ENCODE assay signal across 8 mouse cellular contexts in genomic region chr11:118569571-118570062, GRCm38 (mm10).
DNase-seq lines count a peak whose midpoint lies in the region; ATAC-seq and TF ChIP-seq lines count a peak whose summit lies in the region.

No protein-coding gene starts in this region.

- H3K27ac ChIP-seq in forebrain, embryonic 16.5 days (ENCODE audit: low read length), result no peak overlapping the region
- H3K27ac ChIP-seq in limb, embryonic 14.5 days (replicated peaks; ENCODE audit: low read depth, low read length), result no peak overlapping the region

- H3K4me3 ChIP-seq in E14TG2a.4 (replicated peaks; ENCODE audit: low read length), result peak overlapping the region; percentile 84
- peak overlapping the region; percentile 53 for H3K4me3 ChIP-seq in forebrain, embryonic 16.5 days (replicated peaks; ENCODE audit: low read length)
- H3K4me3 ChIP-seq in limb, embryonic 14.5 days (replicated peaks; ENCODE audit: low read length), result peak overlapping the region; percentile 22

- H3K36me3 ChIP-seq in E14TG2a.4 (ENCODE audit: insufficient read depth, low read length), result no peaks in the 10 kb centered on the region
- no peaks in the 10 kb centered on the region for H3K36me3 ChIP-seq in forebrain, embryonic 16.5 days (ENCODE audit: control insufficient read depth, insufficient read depth)
- H3K36me3 ChIP-seq in limb, embryonic 14.5 days (ENCODE audit: control insufficient read depth, insufficient read depth, low read length), result no peaks in the 10 kb centered on the region

- no peak for TF ChIP-seq CTCF in E14TG2a.4 (conservative IDR thresholded peaks at IDR 0.05; ENCODE audit: low read length)

- peak overlapping the region; percentile 59 for H3K9ac ChIP-seq in forebrain, embryonic 16.5 days (replicated peaks; ENCODE audit: low read depth, low read length)
- H3K9ac ChIP-seq in limb, embryonic 14.5 days (ENCODE audit: low read depth, low read length, severe bottlenecking), result no peak overlapping the region

- peak; percentile 33 for DNase-seq in cerebellum, adult 9-11 months
- no peak for DNase-seq in cerebellum, postnatal 36 days
- DNase-seq in limb, embryonic 14.5 days (ENCODE audit: low spot score), result no peak
- no peak for DNase-seq in kidney, postnatal 14 days
- DNase-seq in kidney, adult 18-20 months, result no peak

- ATAC-seq in forebrain, embryonic 16.5 days, result peak; percentile 67
- no peak for ATAC-seq in limb, embryonic 14.5 days (ENCODE audit: low FRiP score, low read depth)
- no peak for ATAC-seq in megakaryocyte, adult 5-6 weeks (ENCODE audit: poor library complexity, severe bottlenecking)

- peaks cover 20% of the 10 kb centered on the region for H3K4me1 ChIP-seq in E14TG2a.4 (replicated peaks; ENCODE audit: low read depth, low read length)
- H3K4me1 ChIP-seq in forebrain, embryonic 16.5 days (replicated peaks; ENCODE audit: control insufficient read depth, insufficient read depth, low read length), result peaks cover 18% of the 10 kb centered on the region
- H3K4me1 ChIP-seq in limb, embryonic 14.5 days (ENCODE audit: control insufficient read depth, insufficient read depth, low read length), result no peaks in the 10 kb centered on the region

- no peak for TF ChIP-seq POLR2A in limb, embryonic 14.5 days (IDR thresholded peaks at IDR 0.05; ENCODE audit: borderline replicate concordance, extremely low read depth, insufficient read depth, insufficient read length)

- peaks cover 13% of the 10 kb centered on the region for H3K9me3 ChIP-seq in E14TG2a.4 (ENCODE audit: low read length)
- no peaks in the 10 kb centered on the region for H3K9me3 ChIP-seq in forebrain, embryonic 16.5 days (ENCODE audit: control insufficient read depth, low read length)
- H3K9me3 ChIP-seq in limb, embryonic 14.5 days (ENCODE audit: control insufficient read depth, low read length), result no peaks in the 10 kb centered on the region

- peak overlapping the region; percentile 83 for H3K4me2 ChIP-seq in forebrain, embryonic 16.5 days (ENCODE audit: low read length)
- peak overlapping the region; percentile 39 for H3K4me2 ChIP-seq in limb, embryonic 14.5 days (replicated peaks; ENCODE audit: low read depth, low read length, severe bottlenecking)

- WGBS in forebrain, embryonic 16.5 days, result 0% methylated on average over 41 of the region's 51 CpGs
- 1% methylated on average over 33 of the region's 51 CpGs for WGBS in limb, embryonic 14.5 days

- H3K27me3 ChIP-seq in E14TG2a.4 (ENCODE audit: insufficient read depth, low read length), result peaks cover 84% of the 10 kb centered on the region
- peaks cover 46% of the 10 kb centered on the region for H3K27me3 ChIP-seq in forebrain, embryonic 16.5 days (replicated peaks; ENCODE audit: control insufficient read depth, insufficient read depth, low read length)
- peaks cover 62% of the 10 kb centered on the region for H3K27me3 ChIP-seq in limb, embryonic 14.5 days (ENCODE audit: control insufficient read depth, insufficient read depth, low read length)

Comparison
In these comparisons a context has a peak if more than half of its experiments do, and no peak if none do; other contexts are left out.
1. H3K4me3 ChIP-seq: peak in every context shown above with its lines; median percentile 84 in E14TG2a.4; 53 in forebrain, embryonic 16.5 days; 22 in limb, embryonic 14.5 days.